ENCODE assay signal across 13 mouse cellular contexts in the genomic region with DNA sequence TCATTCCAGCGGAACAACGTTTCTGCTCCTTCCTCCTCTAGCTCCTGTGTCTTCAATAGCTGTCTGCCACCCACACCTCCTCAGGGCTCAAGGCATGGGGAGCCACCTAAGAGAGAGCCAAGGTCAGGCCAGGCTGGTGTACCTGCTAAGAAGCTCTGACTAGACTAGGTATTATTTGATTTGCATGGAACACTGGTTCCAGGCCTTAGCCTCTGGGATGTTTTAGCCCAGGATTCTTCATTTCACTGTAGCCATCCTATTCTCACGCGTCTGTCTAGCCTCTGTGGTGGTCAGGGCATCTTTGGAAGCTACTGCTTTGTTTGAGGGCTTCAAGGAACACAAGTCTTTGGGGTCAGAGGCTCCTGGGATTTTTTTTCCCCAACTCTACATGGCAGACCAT. TPM values are rescaled to one million over a fixed set of nuclear protein-coding genes. Genes with fewer than 3 reads are reported as not detected.
DNase-seq lines count a peak whose midpoint lies in the region; ATAC-seq and TF ChIP-seq lines count a peak whose summit lies in the region.
"Had no signal": no experiment of that assay in that cellular context is flagged by ENCODE, and none has a peak within 500 bp of the region (broad histone marks: within the 10 kb centered on the region; RNA-seq: fewer than 3 reads in every experiment).

No protein-coding gene starts in this region.

- H3K4me2 ChIP-seq in heart, embryonic 13.5 days: peak overlapping the region; percentile 81
- H3K4me2 ChIP-seq in neural tube, embryonic 11.5 days (ENCODE audit: low read depth): peak overlapping the region; percentile 66; the same call in 1 of the 2 replicates
- no peak overlapping the region for H3K4me2 ChIP-seq in neural tube, embryonic 15.5 days
- no peak overlapping the region for H3K4me2 ChIP-seq in heart, postnatal 0 days (ENCODE audit: low read depth, low read length)
- H3K4me2 ChIP-seq in stomach, embryonic 16.5 days (ENCODE audit: low read depth, low read length): no peak overlapping the region

- intact Hi-C loops in heart, postnatal 36 days (cut with DNase I): no loop called here

- peaks cover 65% of the 10 kb centered on the region for H3K4me1 ChIP-seq in heart, embryonic 13.5 days
- peaks cover 27% of the 10 kb centered on the region for H3K4me1 ChIP-seq in neural tube, embryonic 11.5 days (ENCODE audit: control insufficient read depth, insufficient read depth, low read length)
- peaks cover 50% of the 10 kb centered on the region for H3K4me1 ChIP-seq in neural tube, embryonic 15.5 days
- peaks cover 36% of the 10 kb centered on the region for H3K4me1 ChIP-seq in heart, postnatal 0 days (ENCODE audit: control insufficient read depth, insufficient read depth)
- peaks cover 36% of the 10 kb centered on the region for H3K4me1 ChIP-seq in stomach, embryonic 16.5 days (ENCODE audit: control insufficient read depth, insufficient read depth, low read length)

- 51% methylated on average over 4 of the region's 4 CpGs for WGBS in heart, embryonic 13.5 days
- 82% methylated on average over 4 of the region's 4 CpGs for WGBS in neural tube, embryonic 11.5 days
- WGBS in neural tube, embryonic 15.5 days: 59% methylated on average over 4 of the region's 4 CpGs
- WGBS in heart, postnatal 0 days: 45% methylated on average over 4 of the region's 4 CpGs
- 63% methylated on average over 4 of the region's 4 CpGs for WGBS in stomach, embryonic 16.5 days

- no peak for DNase-seq in heart, postnatal 36 days
- no peak for DNase-seq in neural tube, embryonic 11.5 days (ENCODE audit: low spot score)
- DNase-seq in heart, postnatal 0 days (ENCODE audit: low spot score): no peak
- no peak for DNase-seq in T-cell, adult 2 months (ENCODE audit: low spot score)
- DNase-seq: cerebellum, adult 9-11 months; thymus, adult 18-20 months had no signal

- peak overlapping the region; percentile 96 for H3K27ac ChIP-seq in heart, embryonic 13.5 days (replicated peaks)
- no peak overlapping the region for H3K27ac ChIP-seq in neural tube, embryonic 11.5 days (ENCODE audit: low read depth, low read length)
- H3K27ac ChIP-seq in neural tube, embryonic 15.5 days (replicated peaks): no peak overlapping the region
- peak overlapping the region; percentile 90 for H3K27ac ChIP-seq in heart, postnatal 0 days (ENCODE audit: low read depth)
- H3K27ac ChIP-seq in stomach, embryonic 16.5 days (ENCODE audit: low read length): peak overlapping the region; percentile 67; the same call in 1 of the 2 replicates
- H3K27ac ChIP-seq: macrophage had no signal

- H3K9ac ChIP-seq in heart, embryonic 13.5 days: peak overlapping the region; percentile 99
- H3K9ac ChIP-seq in neural tube, embryonic 11.5 days (ENCODE audit: low read length): no peak overlapping the region
- H3K9ac ChIP-seq in neural tube, embryonic 15.5 days (replicated peaks): no peak overlapping the region
- 0 out of 2 replicates have a peak overlapping the region, but pooled peaks have one; percentile 5 for H3K9ac ChIP-seq in heart, postnatal 0 days (replicated peaks; ENCODE audit: low read depth, low read length)
- no peak overlapping the region for H3K9ac ChIP-seq in stomach, embryonic 16.5 days (ENCODE audit: low read length)

- H3K4me3 ChIP-seq in heart, embryonic 13.5 days: no peak overlapping the region
- no peak overlapping the region for H3K4me3 ChIP-seq in neural tube, embryonic 11.5 days (ENCODE audit: low read depth, low read length)
- H3K4me3 ChIP-seq in neural tube, embryonic 15.5 days (replicated peaks): no peak overlapping the region
- no peak overlapping the region for H3K4me3 ChIP-seq in heart, postnatal 0 days (ENCODE audit: low read depth, low read length)
- no peak overlapping the region for H3K4me3 ChIP-seq in stomach, embryonic 16.5 days (replicated peaks; ENCODE audit: low read length)

- no peak for TF ChIP-seq EP300 in heart, postnatal 0 days (IDR thresholded peaks at IDR 0.05; ENCODE audit: low read depth)

- no peak for TF ChIP-seq CTCF in heart, postnatal 0 days (IDR thresholded peaks at IDR 0.05; ENCODE audit: low read depth)

- ATAC-seq in heart, embryonic 13.5 days (ENCODE audit: extremely low read depth, insufficient number of reproducible peaks, low FRiP score, low TSS enrichment): no peak
- ATAC-seq in neural tube, embryonic 11.5 days (ENCODE audit: insufficient read depth, low FRiP score, low TSS enrichment): no peak
- ATAC-seq in neural tube, embryonic 15.5 days (ENCODE audit: low FRiP score): no peak
- ATAC-seq in heart, postnatal 0 days (ENCODE audit: insufficient read depth, low read depth): no peak
- ATAC-seq in stomach, embryonic 16.5 days (ENCODE audit: insufficient read depth, low FRiP score): no peak
- no peak for ATAC-seq in erythroblast, adult 5-6 weeks (replicated peaks; ENCODE audit: low FRiP score, poor library complexity, severe bottlenecking)

- H3K27me3 ChIP-seq in heart, embryonic 13.5 days (replicated peaks): no peaks in the 10 kb centered on the region
- no peaks in the 10 kb centered on the region for H3K27me3 ChIP-seq in neural tube, embryonic 11.5 days (ENCODE audit: control insufficient read depth, insufficient read depth, low read length)
- peaks cover 33% of the 10 kb centered on the region for H3K27me3 ChIP-seq in neural tube, embryonic 15.5 days (replicated peaks)
- no peaks in the 10 kb centered on the region for H3K27me3 ChIP-seq in heart, postnatal 0 days (ENCODE audit: control insufficient read depth, insufficient read depth, low read length)
- no peaks in the 10 kb centered on the region for H3K27me3 ChIP-seq in stomach, embryonic 16.5 days (ENCODE audit: control insufficient read depth, insufficient read depth, low read length)

- no peaks in the 10 kb centered on the region for H3K9me3 ChIP-seq in heart, embryonic 13.5 days
- no peaks in the 10 kb centered on the region for H3K9me3 ChIP-seq in neural tube, embryonic 11.5 days (ENCODE audit: control insufficient read depth, low read length)
- no peaks in the 10 kb centered on the region for H3K9me3 ChIP-seq in neural tube, embryonic 15.5 days (replicated peaks)
- no peaks in the 10 kb centered on the region for H3K9me3 ChIP-seq in heart, postnatal 0 days (replicated peaks; ENCODE audit: control insufficient read depth, low read length)
- H3K9me3 ChIP-seq in stomach, embryonic 16.5 days (replicated peaks; ENCODE audit: control insufficient read depth, low read length): no peaks in the 10 kb centered on the region

- peaks cover 62% of the 10 kb centered on the region for H3K36me3 ChIP-seq in heart, embryonic 13.5 days
- H3K36me3 ChIP-seq in neural tube, embryonic 11.5 days (ENCODE audit: control insufficient read depth, insufficient read depth, low read length): peaks cover 14% of the 10 kb centered on the region
- H3K36me3 ChIP-seq in neural tube, embryonic 15.5 days: no peaks in the 10 kb centered on the region
- peaks cover 40% of the 10 kb centered on the region for H3K36me3 ChIP-seq in heart, postnatal 0 days (replicated peaks; ENCODE audit: control insufficient read depth, insufficient read depth, low read length)
- peaks cover 17% of the 10 kb centered on the region; the same call in 1 of the 2 replicates for H3K36me3 ChIP-seq in stomach, embryonic 16.5 days (ENCODE audit: control insufficient read depth, insufficient read depth, low read length)

RNA-seq across cellular contexts. Expression of a gene that starts 5.2 kb away (rescaled TPM):
- 28.1 and 29.6 TPM in 2 replicates for polyA plus RNA-seq in heart, embryonic 13.5 days (2015; fragmentation: Nextera tagmentation; extraction: Ambion mirVana)
- 1 to 10 TPM; 6.1 to 6.4 TPM for total RNA-seq in heart, postnatal 36 days (2021)
- polyA plus RNA-seq in neural tube, embryonic 11.5 days (2014; fragmentation: Nextera tagmentation; extraction: Ambion mirVana): 27.9 TPM in 2 replicates
- polyA plus RNA-seq in neural tube, embryonic 15.5 days (2015; fragmentation: Nextera tagmentation; extraction: Ambion mirVana): 6.1 and 12.9 TPM in 2 replicates
- total RNA-seq in heart, postnatal 0 days (2014; rRNA removed; ENCODE audit: low replicate concordance): 24.8 and 32.5 TPM in 2 replicates
- polyA plus RNA-seq in heart, postnatal 0 days (2015; fragmentation: Nextera tagmentation; extraction: Ambion mirVana): 9.9 and 11.3 TPM in 2 replicates
- polyA plus RNA-seq in stomach, embryonic 16.5 days (2015; fragmentation: Nextera tagmentation; extraction: Ambion mirVana): 19.5 and 20.6 TPM in 2 replicates
- total RNA-seq in erythroblast, adult 5-6 weeks (2015; ENCODE audit: low replicate concordance): not detected in 2 replicates
- 0.85 TPM in 1 of 2 replicates, not detected in the other for total RNA-seq in erythroblast, adult 5-6 weeks (2017; ENCODE audit: low replicate concordance)

RNA-seq across cellular contexts. Expression of a gene that starts 17.7 kb away (rescaled TPM):
- 42.0 and 43.5 TPM in 2 replicates for polyA plus RNA-seq in heart, embryonic 13.5 days (2015; fragmentation: Nextera tagmentation; extraction: Ambion mirVana)
- 1 to 10 TPM; 3.2 to 4.1 TPM for total RNA-seq in heart, postnatal 36 days (2021)
- 36.7 and 41.4 TPM in 2 replicates for polyA plus RNA-seq in neural tube, embryonic 11.5 days (2014; fragmentation: Nextera tagmentation; extraction: Ambion mirVana)
- polyA plus RNA-seq in neural tube, embryonic 15.5 days (2015; fragmentation: Nextera tagmentation; extraction: Ambion mirVana): 20.5 and 34.8 TPM in 2 replicates
- 84.6 and 109 TPM in 2 replicates for total RNA-seq in heart, postnatal 0 days (2014; rRNA removed; ENCODE audit: low replicate concordance)
- polyA plus RNA-seq in heart, postnatal 0 days (2015; fragmentation: Nextera tagmentation; extraction: Ambion mirVana): 26.3 and 27.0 TPM in 2 replicates
- 39.0 and 44.4 TPM in 2 replicates for polyA plus RNA-seq in stomach, embryonic 16.5 days (2015; fragmentation: Nextera tagmentation; extraction: Ambion mirVana)
- total RNA-seq in erythroblast, adult 5-6 weeks (2015; ENCODE audit: low replicate concordance): 13.0 and 30.6 TPM in 2 replicates
- 39.4 and 42.9 TPM in 2 replicates for total RNA-seq in erythroblast, adult 5-6 weeks (2017; ENCODE audit: low replicate concordance)

RNA-seq across cellular contexts. Expression of a gene that starts 33.7 kb away (rescaled TPM):
- 5.8 and 6.0 TPM in 2 replicates for polyA plus RNA-seq in heart, embryonic 13.5 days (2015; fragmentation: Nextera tagmentation; extraction: Ambion mirVana)
- 1 to 10 TPM; 4.0 to 5.9 TPM for total RNA-seq in heart, postnatal 36 days (2021)
- polyA plus RNA-seq in neural tube, embryonic 11.5 days (2014; fragmentation: Nextera tagmentation; extraction: Ambion mirVana): 8.1 and 8.9 TPM in 2 replicates
- polyA plus RNA-seq in neural tube, embryonic 15.5 days (2015; fragmentation: Nextera tagmentation; extraction: Ambion mirVana): 4.4 and 6.5 TPM in 2 replicates
- 5.3 and 12.4 TPM in 2 replicates for total RNA-seq in heart, postnatal 0 days (2014; rRNA removed; ENCODE audit: low replicate concordance)
- 3.3 and 4.0 TPM in 2 replicates for polyA plus RNA-seq in heart, postnatal 0 days (2015; fragmentation: Nextera tagmentation; extraction: Ambion mirVana)
- 8.2 and 9.0 TPM in 2 replicates for polyA plus RNA-seq in stomach, embryonic 16.5 days (2015; fragmentation: Nextera tagmentation; extraction: Ambion mirVana)
- total RNA-seq in erythroblast, adult 5-6 weeks (2015; ENCODE audit: low replicate concordance): 1.3 and 4.4 TPM in 2 replicates
- total RNA-seq in erythroblast, adult 5-6 weeks (2017; ENCODE audit: low replicate concordance): 1.0 and 1.4 TPM in 2 replicates

RNA-seq across cellular contexts. Expression of a gene that starts 45.7 kb away (rescaled TPM):
- 323 and 363 TPM in 2 replicates for polyA plus RNA-seq in heart, embryonic 13.5 days (2015; fragmentation: Nextera tagmentation; extraction: Ambion mirVana)
- 100 to 1,000 TPM; 185 to 191 TPM for total RNA-seq in heart, postnatal 36 days (2021)
- 444 and 470 TPM in 2 replicates for polyA plus RNA-seq in neural tube, embryonic 11.5 days (2014; fragmentation: Nextera tagmentation; extraction: Ambion mirVana)
- polyA plus RNA-seq in neural tube, embryonic 15.5 days (2015; fragmentation: Nextera tagmentation; extraction: Ambion mirVana): 446 and 448 TPM in 2 replicates
- 207 TPM in 2 replicates for total RNA-seq in heart, postnatal 0 days (2014; rRNA removed; ENCODE audit: low replicate concordance)
- polyA plus RNA-seq in heart, postnatal 0 days (2015; fragmentation: Nextera tagmentation; extraction: Ambion mirVana): 342 and 350 TPM in 2 replicates
- 346 and 368 TPM in 2 replicates for polyA plus RNA-seq in stomach, embryonic 16.5 days (2015; fragmentation: Nextera tagmentation; extraction: Ambion mirVana)
- total RNA-seq in erythroblast, adult 5-6 weeks (2015; ENCODE audit: low replicate concordance): 47.7 and 51.0 TPM in 2 replicates
- total RNA-seq in erythroblast, adult 5-6 weeks (2017; ENCODE audit: low replicate concordance): 12.9 and 18.1 TPM in 2 replicates

RNA-seq across cellular contexts. Expression of a gene that starts 49.1 kb away (rescaled TPM):
- 0.23 and 0.68 TPM in 2 replicates for polyA plus RNA-seq in heart, embryonic 13.5 days (2015; fragmentation: Nextera tagmentation; extraction: Ambion mirVana)
- total RNA-seq in heart, postnatal 36 days (2021): not detected
- polyA plus RNA-seq in neural tube, embryonic 11.5 days (2014; fragmentation: Nextera tagmentation; extraction: Ambion mirVana): 0.08 TPM in 1 of 2 replicates, not detected in the other
- polyA plus RNA-seq in neural tube, embryonic 15.5 days (2015; fragmentation: Nextera tagmentation; extraction: Ambion mirVana): 0.04 and 27.8 TPM in 2 replicates
- total RNA-seq in heart, postnatal 0 days (2014; rRNA removed; ENCODE audit: low replicate concordance): not detected in 2 replicates
- polyA plus RNA-seq in heart, postnatal 0 days (2015; fragmentation: Nextera tagmentation; extraction: Ambion mirVana): not detected in 2 replicates
- not detected in 2 replicates for polyA plus RNA-seq in stomach, embryonic 16.5 days (2015; fragmentation: Nextera tagmentation; extraction: Ambion mirVana)
- total RNA-seq in erythroblast, adult 5-6 weeks (2015; ENCODE audit: low replicate concordance): not detected in 2 replicates
- total RNA-seq in erythroblast, adult 5-6 weeks (2017; ENCODE audit: low replicate concordance): 0.26 TPM in 1 of 2 replicates, not detected in the other
- total RNA-seq: adrenal gland, adult 18-20 months; CH12.LX had no signal
- polyA plus RNA-seq: macrophage had no signal

Comparison
In these comparisons a context has a peak if more than half of its experiments do, and no peak if none do; other contexts are left out.
1. H3K4me2 ChIP-seq: peak in heart, embryonic 13.5 days (single experiment) and neural tube, embryonic 11.5 days (single experiment); none in neural tube, embryonic 15.5 days (single experiment), heart, postnatal 0 days (single experiment) and stomach, embryonic 16.5 days (single experiment).
2. H3K27ac ChIP-seq: peak in heart, embryonic 13.5 days (single experiment), heart, postnatal 0 days (single experiment) and stomach, embryonic 16.5 days (single experiment); none in neural tube, embryonic 11.5 days (single experiment) and neural tube, embryonic 15.5 days (single experiment).
3. H3K9ac ChIP-seq: peak in heart, embryonic 13.5 days (single experiment) and heart, postnatal 0 days (single experiment); none in neural tube, embryonic 11.5 days (single experiment), neural tube, embryonic 15.5 days (single experiment) and stomach, embryonic 16.5 days (single experiment).